Mouse (Mus musculus): ENCODE data around the gene Ltk. TPM values are rescaled to one million over a fixed set of nuclear protein-coding genes. Genes with fewer than 3 reads are reported as not detected.

The Ltk gene
- polyA plus RNA-seq (2015; fragmentation: Illumina TruSeq; extraction: RNeasy Lipid Tissue Mini Kit (QIAGEN cat#74804); ENCODE audit: insufficient read depth, low replicate concordance): 4.1 TPM

GRCm38 (mm10) chr2:119760251-119760650 is at the start of gene Ltk:
Gene Ltk, minus strand, starts transcription at chr2:119760431.

GRCm38 (mm10) chr2:119797279-119797783 is 37.1 kb upstream of the Ltk start, which contains the start of gene Tyro3:
Gene Tyro3, plus strand, starts transcription at chr2:119797733.

GRCm38 (mm10) chr2:119787206-119787883 is 27.1 kb upstream of the Ltk start, which contains the start of gene Rpap1:
Gene Rpap1, minus strand, starts transcription at chr2:119787537.

GRCm38 (mm10) chr2:119741581-119742411 is 18.4 kb downstream of the Ltk start, which contains the start of gene Itpka:
Gene Itpka, plus strand, starts transcription at chr2:119742337.

Other genes with a start within 250 kb of the Ltk start
- gene Exd1, start 212.8 kb downstream of the Ltk start, polyA plus RNA-seq (2015; fragmentation: Illumina TruSeq; extraction: RNeasy Lipid Tissue Mini Kit (QIAGEN cat#74804); ENCODE audit: insufficient read depth, low replicate concordance): 0.28 TPM
- gene Chp1, start 212.7 kb downstream of the Ltk start, polyA plus RNA-seq (2015; fragmentation: Illumina TruSeq; extraction: RNeasy Lipid Tissue Mini Kit (QIAGEN cat#74804); ENCODE audit: insufficient read depth, low replicate concordance): 115 TPM
- gene Nusap1, start 142.1 kb downstream of the Ltk start, polyA plus RNA-seq (2015; fragmentation: Illumina TruSeq; extraction: RNeasy Lipid Tissue Mini Kit (QIAGEN cat#74804); ENCODE audit: insufficient read depth, low replicate concordance): 29.6 TPM
- gene Oip5, start 142.0 kb downstream of the Ltk start, polyA plus RNA-seq (2015; fragmentation: Illumina TruSeq; extraction: RNeasy Lipid Tissue Mini Kit (QIAGEN cat#74804); ENCODE audit: insufficient read depth, low replicate concordance): 6.9 TPM
- gene Ndufaf1, start 97.6 kb downstream of the Ltk start, polyA plus RNA-seq (2015; fragmentation: Illumina TruSeq; extraction: RNeasy Lipid Tissue Mini Kit (QIAGEN cat#74804); ENCODE audit: insufficient read depth, low replicate concordance): 35.7 TPM
- 38.2 TPM for gene Rtf1, start 85.4 kb downstream of the Ltk start, polyA plus RNA-seq (2015; fragmentation: Illumina TruSeq; extraction: RNeasy Lipid Tissue Mini Kit (QIAGEN cat#74804); ENCODE audit: insufficient read depth, low replicate concordance)
- 0.12 TPM for gene Itpka, start 18.1 kb downstream of the Ltk start, polyA plus RNA-seq (2015; fragmentation: Illumina TruSeq; extraction: RNeasy Lipid Tissue Mini Kit (QIAGEN cat#74804); ENCODE audit: insufficient read depth, low replicate concordance)
- gene Rpap1, start 27.1 kb upstream of the Ltk start, polyA plus RNA-seq (2015; fragmentation: Illumina TruSeq; extraction: RNeasy Lipid Tissue Mini Kit (QIAGEN cat#74804); ENCODE audit: insufficient read depth, low replicate concordance): 14.4 TPM
- gene Tyro3, start 37.3 kb upstream of the Ltk start, polyA plus RNA-seq (2015; fragmentation: Illumina TruSeq; extraction: RNeasy Lipid Tissue Mini Kit (QIAGEN cat#74804); ENCODE audit: insufficient read depth, low replicate concordance): 1.5 TPM
- 67.2 TPM for gene Mga, start 136.8 kb upstream of the Ltk start, polyA plus RNA-seq (2015; fragmentation: Illumina TruSeq; extraction: RNeasy Lipid Tissue Mini Kit (QIAGEN cat#74804); ENCODE audit: insufficient read depth, low replicate concordance)
- gene Mapkbp1, start 212.3 kb upstream of the Ltk start, polyA plus RNA-seq (2015; fragmentation: Illumina TruSeq; extraction: RNeasy Lipid Tissue Mini Kit (QIAGEN cat#74804); ENCODE audit: insufficient read depth, low replicate concordance): 5.2 TPM